Mouse (Mus musculus) layer of hippocampus, postnatal 36 days (tissue): ENCODE data around the gene Ablim2. TPM values are rescaled to one million over a fixed set of nuclear protein-coding genes. Genes with fewer than 3 reads are reported as not detected.
A peak's percentile ranks its signal among the peaks of the same experiment; 100 is the strongest.

Experiments
- DNase-seq, 2 experiments: peaks; one replicate each; pipeline ENCODE4 v3.0.0; 2022
- total RNA-seq, 2 experiments: library from RNA; stranded (reverse); gene quantifications; 2 replicates each; pipeline ENCODE4 v1.2.3; 2021

The Ablim2 gene
- 100 to 1,000 TPM; 128 to 145 TPM for total RNA-seq

- DNase-seq, result peak; percentile 96
Measured at GRCm38 (mm10) chr5:35757639-35758001, at the start of gene Ablim2. Ablim2 (plus strand) TSS chr5:35757880.

- DNase-seq, result no peak
Measured at GRCm38 (mm10) chr5:35710481-35710880, 47.2 kb upstream of the Ablim2 start.

- no peak for DNase-seq
Measured at GRCm38 (mm10) chr5:35710931-35711330, 46.7 kb upstream of the Ablim2 start.

- DNase-seq, result no peak
Measured at GRCm38 (mm10) chr5:35712517-35712916, 45.2 kb upstream of the Ablim2 start.

GRCm38 (mm10) chr5:35713649-35714354 lies 43.9 kb upstream of the Ablim2 start:
- DNase-seq, result peak; percentile 56 to 71

- DNase-seq, result no peak
Measured at GRCm38 (mm10) chr5:35717455-35717854, 40.2 kb upstream of the Ablim2 start.

- DNase-seq, result peak; percentile 27
Measured at GRCm38 (mm10) chr5:35717946-35718345, 39.7 kb upstream of the Ablim2 start.

- DNase-seq, result no peak
Measured at GRCm38 (mm10) chr5:35718817-35719216, 38.9 kb upstream of the Ablim2 start.

- DNase-seq, result no peak
Measured at GRCm38 (mm10) chr5:35719343-35719742, 38.3 kb upstream of the Ablim2 start.

GRCm38 (mm10) chr5:35719880-35720279 lies 37.8 kb upstream of the Ablim2 start:
- DNase-seq, result no peak

GRCm38 (mm10) chr5:35721933-35722332 lies 35.7 kb upstream of the Ablim2 start:
- DNase-seq, result no peak

GRCm38 (mm10) chr5:35722654-35723053 lies 35.0 kb upstream of the Ablim2 start:
- DNase-seq, result no peak

- DNase-seq, result no peak
Measured at GRCm38 (mm10) chr5:35723900-35724299, 33.8 kb upstream of the Ablim2 start.

- no peak for DNase-seq
Measured at GRCm38 (mm10) chr5:35725840-35726239, 31.8 kb upstream of the Ablim2 start.

- DNase-seq, result no peak
Measured at GRCm38 (mm10) chr5:35727447-35727846, 30.2 kb upstream of the Ablim2 start.

GRCm38 (mm10) chr5:35728344-35728956 lies 29.2 kb upstream of the Ablim2 start:
- DNase-seq, result no peak

GRCm38 (mm10) chr5:35728957-35729460 lies 28.7 kb upstream of the Ablim2 start:
- peak; percentile 32 to 35 for DNase-seq

- no peak for DNase-seq
Measured at GRCm38 (mm10) chr5:35729844-35730243, 27.8 kb upstream of the Ablim2 start.

GRCm38 (mm10) chr5:35730552-35730951 lies 27.1 kb upstream of the Ablim2 start:
- DNase-seq, result no peak

- no peak for DNase-seq
Measured at GRCm38 (mm10) chr5:35731006-35731405, 26.7 kb upstream of the Ablim2 start.

- DNase-seq, result no peak
Measured at GRCm38 (mm10) chr5:35733523-35733922, 24.2 kb upstream of the Ablim2 start.

- DNase-seq, result no peak
Measured at GRCm38 (mm10) chr5:35737231-35737901, 20.3 kb upstream of the Ablim2 start.

- no peak for DNase-seq
Measured at GRCm38 (mm10) chr5:35739005-35739404, 18.7 kb upstream of the Ablim2 start.
